Mouse (Mus musculus): ENCODE measurements around the gene Cand2. TPM values are rescaled to one million over a fixed set of nuclear protein-coding genes. Genes with fewer than 3 reads are reported as not detected.

Gene Cand2
- polyA plus RNA-seq, 1 experiment from 2014 or later, result 20.3 TPM

GRCm38 (mm10) chr6:115791016-115791415, 16.7 kb downstream of the Cand2 start:
- DNase-seq (ENCODE audit: low spot score), result no peak
- no peak overlapping the region for H3K4me2 ChIP-seq
- no peaks in the 10 kb centered on the region for H3K4me1 ChIP-seq (replicated peaks; ENCODE audit: control insufficient read depth, insufficient read depth, low read length)
- H3K9me3 ChIP-seq (ENCODE audit: control insufficient read depth, low read length), result no peaks in the 10 kb centered on the region
- H3K27me3 ChIP-seq (replicated peaks; ENCODE audit: control insufficient read depth, insufficient read depth, low read length), result no peaks in the 10 kb centered on the region
- H3K4me3 ChIP-seq (ENCODE audit: low read depth, low read length), result no peak overlapping the region
- 87% methylated on average over 10 of the region's 10 CpGs for WGBS
- H3K9ac ChIP-seq (ENCODE audit: low read depth, low read length), result no peak overlapping the region
- peaks cover 51% of the 10 kb centered on the region for H3K36me3 ChIP-seq (ENCODE audit: control insufficient read depth, insufficient read depth, low read length)
- no peak for ATAC-seq (replicated peaks; ENCODE audit: low FRiP score)
- H3K27ac ChIP-seq (ENCODE audit: low read depth, low read length), result no peak overlapping the region

- ATAC-seq (replicated peaks; ENCODE audit: low FRiP score) (no peak), DNase-seq (ENCODE audit: low spot score) (no peak)
- no peak overlapping the region for H3K27ac ChIP-seq (ENCODE audit: low read depth, low read length)
- H3K9ac ChIP-seq (ENCODE audit: low read depth, low read length), result no peak overlapping the region
- no peak overlapping the region for H3K4me3 ChIP-seq (ENCODE audit: low read depth, low read length)
- H3K9me3 ChIP-seq (ENCODE audit: control insufficient read depth, low read length), result no peaks in the 10 kb centered on the region
- H3K4me1 ChIP-seq (replicated peaks; ENCODE audit: control insufficient read depth, insufficient read depth, low read length), result no peaks in the 10 kb centered on the region
- H3K4me2 ChIP-seq, result no peak overlapping the region
- H3K27me3 ChIP-seq (replicated peaks; ENCODE audit: control insufficient read depth, insufficient read depth, low read length), result no peaks in the 10 kb centered on the region
- H3K36me3 ChIP-seq (ENCODE audit: control insufficient read depth, insufficient read depth, low read length), result peaks cover 50% of the 10 kb centered on the region
- 90% methylated on average over 34 of the region's 34 CpGs for WGBS
Measured at GRCm38 (mm10) chr6:115791842-115792686, 17.7 kb downstream of the Cand2 start.

GRCm38 (mm10) chr6:115792691-115793215, 18.4 kb downstream of the Cand2 start:
- H3K4me2 ChIP-seq, result no peak overlapping the region
- DNase-seq (ENCODE audit: low spot score) (no peak), ATAC-seq (replicated peaks; ENCODE audit: low FRiP score) (no peak)
- H3K9ac ChIP-seq (ENCODE audit: low read depth, low read length), result no peak overlapping the region
- no peak overlapping the region for H3K4me3 ChIP-seq (ENCODE audit: low read depth, low read length)
- H3K27me3 ChIP-seq (replicated peaks; ENCODE audit: control insufficient read depth, insufficient read depth, low read length), result no peaks in the 10 kb centered on the region
- H3K27ac ChIP-seq (ENCODE audit: low read depth, low read length), result no peak overlapping the region
- WGBS, result 91% methylated on average over 21 of the region's 21 CpGs
- no peaks in the 10 kb centered on the region for H3K9me3 ChIP-seq (ENCODE audit: control insufficient read depth, low read length)
- no peaks in the 10 kb centered on the region for H3K4me1 ChIP-seq (replicated peaks; ENCODE audit: control insufficient read depth, insufficient read depth, low read length)
- H3K36me3 ChIP-seq (ENCODE audit: control insufficient read depth, insufficient read depth, low read length), result peaks cover 49% of the 10 kb centered on the region

GRCm38 (mm10) chr6:115801811-115802210, 27.5 kb downstream of the Cand2 start:
- Histone ChIP-seq H3K9ac (ENCODE audit: low read depth, low read length) (no peak overlapping the region), H3K36me3 (ENCODE audit: control insufficient read depth, insufficient read depth, low read length) (peaks cover 57% of the 10 kb centered on the region), H3K4me2 (no peak overlapping the region), H3K4me1 (replicated peaks; ENCODE audit: control insufficient read depth, insufficient read depth, low read length) (peaks cover 7% of the 10 kb centered on the region), H3K27me3 (replicated peaks; ENCODE audit: control insufficient read depth, insufficient read depth, low read length) (no peaks in the 10 kb centered on the region), H3K9me3 (ENCODE audit: control insufficient read depth, low read length) (no peaks in the 10 kb centered on the region), H3K4me3 (ENCODE audit: low read depth, low read length) (no peak overlapping the region), H3K27ac (ENCODE audit: low read depth, low read length) (no peak overlapping the region)
- DNase-seq (ENCODE audit: low spot score) (no peak), ATAC-seq (replicated peaks; ENCODE audit: low FRiP score) (no peak)
- 92% methylated on average over 3 of the region's 3 CpGs for WGBS

- Histone ChIP-seq H3K36me3 (ENCODE audit: control insufficient read depth, insufficient read depth, low read length) (peaks cover 52% of the 10 kb centered on the region), H3K27ac (ENCODE audit: low read depth, low read length) (no peak overlapping the region), H3K4me3 (ENCODE audit: low read depth, low read length) (no peak overlapping the region), H3K9ac (ENCODE audit: low read depth, low read length) (no peak overlapping the region; the same call in 1 of the 2 replicates), H3K4me2 (no peak overlapping the region), H3K27me3 (replicated peaks; ENCODE audit: control insufficient read depth, insufficient read depth, low read length) (no peaks in the 10 kb centered on the region), H3K4me1 (replicated peaks; ENCODE audit: control insufficient read depth, insufficient read depth, low read length) (peaks cover 12% of the 10 kb centered on the region), H3K9me3 (ENCODE audit: control insufficient read depth, low read length) (no peaks in the 10 kb centered on the region)
- ATAC-seq (replicated peaks; ENCODE audit: low FRiP score) (peak; percentile 57), DNase-seq (ENCODE audit: low spot score) (peak; percentile 69)
- 49% methylated on average over 16 of the region's 16 CpGs for WGBS
Measured at GRCm38 (mm10) chr6:115803541-115804382, 29.4 kb downstream of the Cand2 start.

GRCm38 (mm10) chr6:115804432-115805192, 30.3 kb downstream of the Cand2 start:
- no peak for DNase-seq (ENCODE audit: low spot score)
- Histone ChIP-seq H3K27me3 (replicated peaks; ENCODE audit: control insufficient read depth, insufficient read depth, low read length) (no peaks in the 10 kb centered on the region), H3K9ac (ENCODE audit: low read depth, low read length) (no peak overlapping the region), H3K4me1 (replicated peaks; ENCODE audit: control insufficient read depth, insufficient read depth, low read length) (peaks cover 12% of the 10 kb centered on the region), H3K9me3 (ENCODE audit: control insufficient read depth, low read length) (no peaks in the 10 kb centered on the region), H3K4me2 (no peak overlapping the region), H3K36me3 (ENCODE audit: control insufficient read depth, insufficient read depth, low read length) (peaks cover 45% of the 10 kb centered on the region), H3K27ac (ENCODE audit: low read depth, low read length) (no peak overlapping the region; the same call in 1 of the 2 replicates), H3K4me3 (ENCODE audit: low read depth, low read length) (no peak overlapping the region)
- WGBS, result 59% methylated on average over 10 of the region's 10 CpGs
- ATAC-seq (replicated peaks; ENCODE audit: low FRiP score), result no peak

- Histone ChIP-seq H3K4me1 (replicated peaks; ENCODE audit: control insufficient read depth, insufficient read depth, low read length) (peaks cover 12% of the 10 kb centered on the region), H3K4me2 (peak overlapping the region; percentile 100), H3K9me3 (ENCODE audit: control insufficient read depth, low read length) (no peaks in the 10 kb centered on the region), H3K4me3 (ENCODE audit: low read depth, low read length) (peak overlapping the region; percentile 92), H3K9ac (ENCODE audit: low read depth, low read length) (peak overlapping the region; percentile 100), H3K36me3 (ENCODE audit: control insufficient read depth, insufficient read depth, low read length) (peaks cover 34% of the 10 kb centered on the region), H3K27me3 (replicated peaks; ENCODE audit: control insufficient read depth, insufficient read depth, low read length) (no peaks in the 10 kb centered on the region), H3K27ac (ENCODE audit: low read depth, low read length) (peak overlapping the region; percentile 92)
- WGBS, result 2% methylated on average over 15 of the region's 15 CpGs
- DNase-seq (ENCODE audit: low spot score) (no peak), ATAC-seq (replicated peaks; ENCODE audit: low FRiP score) (no peak)
Measured at GRCm38 (mm10) chr6:115807464-115808195, 33.3 kb downstream of the Cand2 start.

- ATAC-seq (replicated peaks; ENCODE audit: low FRiP score), result no peak
Measured at GRCm38 (mm10) chr6:115808196-115808487, 33.8 kb downstream of the Cand2 start.

More at GRCm38 (mm10) chr6:115808196-115808487, 33.8 kb downstream of the Cand2 start:
- peak overlapping the region; percentile 92 for H3K27ac ChIP-seq (ENCODE audit: low read depth, low read length)
- H3K9ac ChIP-seq (ENCODE audit: low read depth, low read length), result peak overlapping the region; percentile 100
- no peaks in the 10 kb centered on the region for H3K27me3 ChIP-seq (replicated peaks; ENCODE audit: control insufficient read depth, insufficient read depth, low read length)
- WGBS, result 0% methylated on average over 22 of the region's 22 CpGs
- peak overlapping the region; percentile 92 for H3K4me3 ChIP-seq (ENCODE audit: low read depth, low read length)
- H3K4me2 ChIP-seq, result peak overlapping the region; percentile 100
- H3K9me3 ChIP-seq (ENCODE audit: control insufficient read depth, low read length), result no peaks in the 10 kb centered on the region
- peaks cover 12% of the 10 kb centered on the region for H3K4me1 ChIP-seq (replicated peaks; ENCODE audit: control insufficient read depth, insufficient read depth, low read length)
- DNase-seq (ENCODE audit: low spot score), result no peak
- peaks cover 34% of the 10 kb centered on the region for H3K36me3 ChIP-seq (ENCODE audit: control insufficient read depth, insufficient read depth, low read length)

Measured in liver, embryonic 11.5 days (tissue).